Mouse (Mus musculus): ENCODE measurements around the gene Fbxw24. TPM values are rescaled to one million over a fixed set of nuclear protein-coding genes. Genes with fewer than 3 reads are reported as not detected.

The Fbxw24 gene
- polyA plus RNA-seq (2017; shearing (Covaris generic)): not detected

GRCm38 (mm10) chr9:109625957-109626356, at the start of gene Fbxw24:
Fbxw24 (minus strand) TSS chr9:109626057.

GRCm38 (mm10) chr9:109664552-109664951, 38.7 kb upstream of the Fbxw24 start, which contains the start of gene Fbxw25:
Fbxw25 (minus strand) TSS chr9:109664652.

GRCm38 (mm10) chr9:109568162-109568561, 57.7 kb downstream of the Fbxw24 start, which contains the start of gene Fbxw15:
Fbxw15 (minus strand) TSS chr9:109568262.

Other genes starting within 250 kb of the Fbxw24 start
- gene Fbxw22, start 221.8 kb downstream of the Fbxw24 start, polyA plus RNA-seq (2017; shearing (Covaris generic)): not detected
- gene Fbxw16, start 176.9 kb downstream of the Fbxw24 start, polyA plus RNA-seq (2017; shearing (Covaris generic)): not detected
- gene Fbxw19, start 130.2 kb downstream of the Fbxw24 start, polyA plus RNA-seq (2017; shearing (Covaris generic)): not detected
- not detected for gene Fbxw15, start 57.8 kb downstream of the Fbxw24 start, polyA plus RNA-seq (2017; shearing (Covaris generic))
- gene Fbxw25, start 38.6 kb upstream of the Fbxw24 start, polyA plus RNA-seq (2017; shearing (Covaris generic)): not detected
- not detected for gene Fbxw18, start 76.6 kb upstream of the Fbxw24 start, polyA plus RNA-seq (2017; shearing (Covaris generic))
- gene Fbxw26, start 120.0 kb upstream of the Fbxw24 start, polyA plus RNA-seq (2017; shearing (Covaris generic)): not detected
- gene Fbxw27, start 164.6 kb upstream of the Fbxw24 start, polyA plus RNA-seq (2017; shearing (Covaris generic)): not detected
- not detected for gene Spink8, start 186.2 kb upstream of the Fbxw24 start, polyA plus RNA-seq (2017; shearing (Covaris generic))
- gene Nme6, start 206.7 kb upstream of the Fbxw24 start, polyA plus RNA-seq (2017; shearing (Covaris generic)): 6.1 TPM
- gene Camp, start 223.6 kb upstream of the Fbxw24 start, polyA plus RNA-seq (2017; shearing (Covaris generic)): not detected
- gene Cdc25a, start 249.5 kb upstream of the Fbxw24 start, polyA plus RNA-seq (2017; shearing (Covaris generic)): 7.6 TPM

All from effector memory CD4-positive, alpha-beta T cell, adult 5 months (primary cell).